Mouse (Mus musculus) heart, adult 2 months (tissue): ENCODE data around the gene Maml3.

Experiments
- CTCF ChIP-seq: fragments of 200-600 bp; IDR thresholded peaks from 2 replicates; pipeline ENCODE4 v1.8.1; 2022; ENCODE audit warnings: antibody characterized with exemption, mild to moderate bottlenecking, moderate library complexity
- POLR2A ChIP-seq: fragments of 200-500 bp; IDR thresholded peaks from 2 replicates; pipeline ENCODE4 v1.6.1; 2011; ENCODE audit warnings: mild to moderate bottlenecking, low read depth, low read length, control low read depth; ENCODE audit not compliant: insufficient read depth

DNA sequence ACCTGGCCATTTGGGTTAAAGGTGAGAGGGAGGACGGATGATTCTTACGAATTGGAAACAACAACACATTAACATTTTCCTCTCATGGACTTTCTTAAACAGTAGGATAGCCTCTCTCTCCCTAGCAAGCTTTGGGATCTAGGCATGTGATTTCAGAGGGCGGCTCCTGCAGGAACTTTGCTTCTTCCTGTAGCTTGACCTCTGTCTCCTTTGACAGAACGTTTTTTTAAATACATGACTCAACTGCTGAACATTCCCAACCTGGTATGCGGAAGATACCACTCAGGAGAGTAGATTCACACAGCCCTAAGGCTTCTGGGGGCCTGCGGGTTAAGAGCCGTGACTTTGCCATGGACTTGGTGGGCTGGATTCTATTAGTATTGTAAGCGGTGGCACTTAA lies 455.4 kb downstream of the Maml3 start:
- TF ChIP-seq CTCF = no peak
- no peak for TF ChIP-seq POLR2A
